Mouse (Mus musculus): ENCODE data around the gene Defb9.
"Not testable (repeated sequence)": the region's sequence is repeated elsewhere in the genome, so short reads cannot be mapped to it uniquely, and the experiment has no call there.

Defb9 gene

DNA sequence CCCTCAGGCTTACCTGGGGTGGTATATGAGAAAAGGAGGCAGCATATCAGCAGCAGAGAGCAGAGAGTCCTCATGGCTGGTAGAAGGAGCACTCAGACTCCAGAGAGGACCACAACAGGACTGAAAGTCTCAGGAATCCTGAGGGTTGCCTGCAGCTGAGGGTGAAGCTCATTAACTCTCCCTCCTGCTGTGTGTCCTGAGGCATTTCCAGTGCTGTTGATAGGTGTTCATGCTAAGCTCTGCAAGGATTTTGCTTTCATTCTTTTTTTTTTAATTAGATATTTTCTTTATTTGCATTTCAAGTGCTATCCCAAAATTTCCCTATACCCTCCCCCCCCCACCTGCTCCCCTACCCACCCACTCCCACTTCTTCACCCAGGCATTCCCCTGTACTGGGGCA lies at the start of gene Defb9:
TSS of gene Defb9 (minus strand) at position 101 of the 400 bp plus-strand sequence.
- in situ Hi-C loops (cut with MboI, MseI) = not testable (repeated sequence)

DNA sequence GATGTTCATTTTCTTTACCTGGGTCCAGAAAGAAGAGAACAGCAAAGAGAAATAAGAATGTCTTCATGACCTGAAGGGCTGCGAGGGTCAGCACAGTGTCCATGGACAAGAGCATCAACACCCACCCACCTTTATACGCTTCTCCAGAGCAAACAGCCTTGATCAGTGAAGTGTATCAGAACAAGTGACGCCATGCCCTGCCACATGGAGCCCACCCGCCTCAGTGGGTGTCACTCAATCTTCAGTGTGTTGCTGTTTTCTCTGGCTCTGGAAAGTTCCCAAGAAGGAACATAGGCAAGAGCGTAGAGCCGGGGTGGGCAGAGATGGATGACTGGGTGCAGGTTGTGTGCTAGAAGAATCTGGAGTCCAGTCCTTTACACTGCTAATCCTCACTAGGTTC lies 47.4 kb upstream of the Defb9 start, which contains the start of gene Defb15:
TSS of gene Defb15 (minus strand) at position 101 of the 400 bp plus-strand sequence.
- in situ Hi-C loops (cut with MboI, MseI) = no loop called here

DNA sequence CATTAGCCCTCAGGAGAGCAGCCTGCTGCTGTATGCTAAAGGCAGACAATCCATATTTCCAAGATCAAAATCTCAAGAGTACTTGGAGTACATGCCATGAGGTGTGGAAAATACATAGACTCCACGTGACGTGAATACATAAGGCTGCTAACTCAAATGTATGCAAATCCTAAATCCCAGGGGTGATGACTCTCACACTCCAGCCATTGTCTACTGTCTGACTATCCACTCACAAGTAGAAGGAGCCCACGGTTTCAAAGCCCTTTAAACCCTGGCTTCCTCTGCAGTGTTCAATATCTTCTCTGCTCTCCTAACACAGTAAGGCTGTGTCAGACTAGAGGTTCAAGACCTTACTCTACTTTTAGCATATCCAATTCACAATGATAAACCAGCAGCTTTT lies 45.5 kb upstream of the Defb9 start:
- in situ Hi-C loops (cut with MboI, MseI) = not testable (repeated sequence)

DNA sequence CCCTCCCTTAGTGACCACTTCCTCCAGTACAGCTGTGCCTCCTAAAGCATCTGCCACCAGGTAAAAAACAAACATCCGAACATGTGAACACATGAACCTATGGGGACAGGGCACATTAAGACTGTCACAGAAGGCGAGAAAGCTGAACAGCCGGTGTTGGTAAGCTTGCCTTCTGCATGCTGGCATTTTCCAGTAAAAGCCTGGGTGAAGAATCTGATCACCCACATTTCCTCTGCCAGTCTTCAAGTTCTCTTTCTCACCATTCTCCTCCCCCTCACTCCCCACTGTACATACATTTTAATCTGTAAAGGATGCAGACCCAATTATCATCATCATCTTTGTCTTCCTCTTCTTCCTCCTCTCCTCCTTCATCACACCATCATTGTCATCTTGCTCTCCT lies 30.4 kb upstream of the Defb9 start:
- in situ Hi-C loops (cut with MboI, MseI) = no loop called here

- in situ Hi-C loops (cut with MboI, MseI) = no loop called here
These were observed 27.3 kb upstream of the Defb9 start for GRCm38 (mm10) chr8:21912554-21912953.

DNA sequence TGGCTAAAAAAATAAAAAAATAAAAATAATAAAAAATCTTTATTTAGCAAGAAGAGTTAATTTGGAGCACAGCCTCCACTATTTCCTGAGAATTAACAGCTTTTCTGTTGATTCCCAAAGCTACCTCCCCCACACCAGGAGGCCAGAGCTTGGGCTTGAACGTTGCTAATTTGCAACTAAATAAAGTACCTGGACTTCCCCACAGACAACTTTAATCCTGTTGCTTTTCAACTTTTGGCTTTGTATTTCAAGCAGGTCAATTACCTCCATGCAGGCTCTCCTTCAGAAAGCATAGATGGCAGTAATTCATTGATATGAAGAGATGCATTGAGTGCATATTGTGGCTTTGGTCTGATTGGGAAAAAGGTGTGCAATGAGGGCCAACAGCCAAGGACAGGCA lies 26.7 kb upstream of the Defb9 start:
- in situ Hi-C loops (cut with MboI, MseI) = no loop called here

GRCm38 (mm10) chr8:21906290-21906689 lies 21.1 kb upstream of the Defb9 start, which contains the start of gene Defb11:
Defb11 (minus strand) TSS chr8:21906412.
- in situ Hi-C loops (cut with MboI, MseI) = not testable (repeated sequence)

- in situ Hi-C loops (cut with MboI, MseI) = not testable (repeated sequence)
These were observed 26.6 kb downstream of the Defb9 start, which contains the start of gene Defb10 for GRCm38 (mm10) chr8:21858586-21858985. Defb10 (plus strand) TSS chr8:21858901.

All from T-helper 1 cell (primary cell).